Mouse (Mus musculus) activated CD4-positive, CD25-positive, alpha-beta regulatory T cell, adult 4 months (primary cell): ENCODE measurements around the gene Lhx1. TPM values are rescaled to one million over a fixed set of nuclear protein-coding genes. Genes with fewer than 3 reads are reported as not detected.

ENCODE experiments used
- ATAC-seq: one replicate; pipeline ENCODE4 v1.8.0; 2017
- polyA plus RNA-seq, 2 experiments: library from polyadenylated mRNA; unstranded; fragments of 100-300 nt; shearing (Covaris generic); gene quantifications; one replicate each; pipeline ENCODE4 v1.2.1; 2017

Gene Lhx1
- polyA plus RNA-seq, 2 experiments from 2014 or later, result not detected

DNA sequence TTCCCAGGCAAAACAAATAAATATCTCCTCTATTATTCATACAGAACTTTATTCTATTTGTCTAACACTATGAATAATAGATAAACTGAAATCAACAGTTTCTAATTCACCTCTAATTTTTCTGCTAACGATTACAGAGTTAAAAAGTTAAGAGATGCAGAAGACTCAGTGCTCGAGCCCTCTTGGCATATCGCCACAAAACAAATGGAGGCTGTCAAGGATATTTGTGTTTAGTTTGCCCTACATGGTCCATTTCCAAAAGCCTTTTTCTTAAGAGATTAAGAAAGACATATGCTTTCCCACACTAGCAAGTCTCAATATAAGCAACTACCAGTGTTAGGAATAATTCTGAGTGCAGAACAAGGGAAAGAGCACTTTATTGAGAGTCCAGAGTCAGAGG, 44.9 kb downstream of the Lhx1 start:
- ATAC-seq, result no peak

DNA sequence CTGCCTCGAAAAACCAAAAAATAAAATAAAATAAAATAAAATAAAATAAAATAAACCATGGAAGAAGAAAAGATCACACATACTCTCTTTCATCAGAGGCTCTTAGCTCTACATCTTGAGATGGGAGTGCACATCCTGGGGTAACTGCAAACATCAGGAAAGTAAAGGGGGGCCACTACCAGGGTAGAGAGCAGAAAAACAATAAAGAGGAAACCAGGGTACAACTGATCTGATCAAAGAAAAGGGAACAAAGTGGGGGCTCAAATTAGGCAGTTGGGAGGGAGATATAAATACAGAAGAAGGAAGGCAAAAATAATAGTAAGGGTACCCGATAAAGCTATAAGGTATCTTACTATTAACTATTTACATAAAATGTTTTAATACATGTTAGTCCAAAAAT, 48.7 kb downstream of the Lhx1 start:
- no peak for ATAC-seq

DNA sequence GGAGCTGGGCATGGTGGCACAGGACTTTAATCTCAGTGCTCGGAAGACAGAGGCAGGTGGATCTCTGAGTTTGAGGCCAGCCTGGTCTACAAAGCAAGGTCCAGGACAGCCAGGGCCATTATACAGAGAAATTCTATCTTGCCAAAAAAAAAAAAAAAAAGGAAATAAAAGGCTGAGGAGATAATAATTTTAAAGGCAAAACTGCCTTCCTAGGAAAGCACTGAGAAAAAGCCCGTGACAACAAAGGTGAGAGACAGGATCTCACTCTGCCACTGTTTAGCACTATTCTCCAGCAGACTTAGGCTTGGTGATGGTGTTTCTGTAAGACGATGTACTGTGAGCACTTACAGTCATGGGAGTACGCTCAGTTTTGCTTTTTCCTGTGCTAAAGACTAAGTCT, 49.3 kb downstream of the Lhx1 start:
- no peak for ATAC-seq

DNA sequence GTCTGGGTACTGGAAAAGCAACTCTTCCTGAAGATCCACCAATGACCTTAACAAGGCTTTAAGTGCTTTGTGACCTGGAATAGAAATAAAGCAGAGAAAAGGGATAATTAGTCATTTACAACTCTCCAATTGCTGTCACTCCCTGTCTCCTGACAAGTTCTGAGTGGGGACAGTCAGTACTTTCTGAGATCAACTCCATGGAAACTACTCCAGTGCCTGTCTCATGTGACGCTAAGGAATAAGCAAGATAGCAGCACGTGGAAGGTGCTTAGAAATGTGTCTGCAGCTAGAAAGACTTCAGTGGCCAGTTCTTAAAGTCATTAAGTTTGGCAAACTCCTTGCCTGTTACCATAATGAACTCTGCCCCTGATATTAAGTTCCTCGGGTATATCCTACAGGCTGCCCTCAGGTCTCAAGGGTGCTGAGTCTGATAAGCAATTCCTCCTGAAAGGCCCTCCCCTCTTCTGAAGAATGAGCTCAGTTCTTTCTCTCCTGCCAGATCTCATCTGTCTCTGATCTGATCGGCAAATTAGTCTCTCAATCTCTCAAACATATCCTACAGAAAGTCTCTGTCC, 52.2 kb downstream of the Lhx1 start:
- ATAC-seq, result no peak

Other genes with a start within 250 kb of the Lhx1 start
- 10 to 100 TPM; 33.2 to 46.0 TPM for gene Aatf, start 12.0 kb downstream of the Lhx1 start, polyA plus RNA-seq